Mouse (Mus musculus): ENCODE results near the gene Gm11032.
"Not testable (repeated sequence)": the region's sequence is repeated elsewhere in the genome, so short reads cannot be mapped to it uniquely, and the experiment has no call there.

The Gm11032 gene

DNA sequence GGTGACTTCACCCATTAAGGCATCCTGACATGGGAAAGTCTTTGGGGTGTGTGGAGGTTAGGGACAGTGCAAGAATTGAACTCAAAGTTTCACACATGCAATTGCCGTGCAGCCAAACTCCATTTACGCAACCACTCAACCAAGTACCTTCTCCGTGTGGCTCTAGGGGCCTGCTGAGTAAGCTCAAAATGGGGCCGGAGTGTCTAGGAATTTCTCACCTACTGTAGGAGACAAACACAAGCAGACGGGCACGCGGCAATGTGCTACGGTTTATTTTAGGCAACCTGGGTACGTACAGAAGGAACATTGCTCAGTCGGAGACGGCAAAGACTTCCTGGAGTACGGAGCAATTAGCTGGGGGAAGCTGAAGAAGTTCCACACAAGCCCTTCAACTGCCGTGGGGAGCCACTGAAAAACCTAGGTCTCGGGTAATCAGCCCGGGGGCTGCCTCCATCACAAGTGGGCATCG lies at the start of gene Gm11032:
Gene Gm11032 (plus strand): TSS at position 51 of the 469 bp plus-strand sequence.
- DNase-seq (ENCODE audit: low spot score in 2 of 2) = no peak

DNA sequence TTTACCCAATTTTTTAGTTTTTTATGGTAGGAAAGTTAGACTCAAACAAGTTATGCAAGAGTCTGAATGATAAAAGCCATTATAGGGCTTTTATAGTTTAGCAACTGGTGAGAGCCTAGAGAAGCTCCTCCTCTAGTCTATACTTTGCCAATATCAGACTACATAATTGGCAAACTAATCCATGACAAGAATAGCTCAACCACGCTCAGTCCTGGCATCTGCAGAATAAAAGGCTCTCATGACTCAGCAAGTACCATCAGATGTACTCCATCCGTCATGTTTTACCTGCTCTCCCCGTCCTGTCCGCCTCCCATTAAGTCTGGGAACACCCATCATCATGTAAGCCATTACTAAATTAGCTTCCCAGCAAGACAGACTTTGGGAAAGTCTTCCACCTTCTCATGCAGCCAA lies 48.4 kb upstream of the Gm11032 start:
- DNase-seq (ENCODE audit: low spot score in 2 of 2) = no peak

DNA sequence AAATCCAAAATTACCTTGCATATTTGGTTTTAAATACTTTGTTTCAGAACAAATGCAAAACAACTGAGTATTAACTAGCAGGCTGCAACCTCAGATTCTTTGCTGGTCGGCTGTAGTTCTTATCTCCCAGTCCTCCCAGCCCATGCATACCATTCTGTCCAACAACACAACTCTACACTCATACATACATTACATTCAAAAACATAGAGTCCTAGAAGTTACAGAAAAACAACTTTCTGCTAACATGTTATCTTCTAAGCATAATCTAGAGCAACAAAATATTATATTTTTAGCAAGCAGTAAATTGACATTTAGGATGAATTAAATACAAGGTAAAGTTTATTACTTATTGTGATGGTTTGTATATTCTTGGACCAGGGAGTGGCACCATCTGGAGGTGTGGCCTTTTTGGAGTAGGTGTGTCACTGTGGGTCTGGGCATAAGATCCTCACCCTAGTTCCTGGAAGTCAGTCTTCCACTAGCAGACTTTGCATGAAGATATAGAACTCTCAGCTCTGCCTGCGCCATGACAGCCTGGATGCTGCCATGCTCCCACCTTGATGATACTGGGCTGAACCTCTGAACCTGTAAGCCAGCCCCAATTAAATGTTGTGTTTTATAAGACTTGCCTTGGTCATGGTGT lies 43.7 kb upstream of the Gm11032 start:
- DNase-seq (ENCODE audit: low spot score in 2 of 2) = not testable (repeated sequence)

DNA sequence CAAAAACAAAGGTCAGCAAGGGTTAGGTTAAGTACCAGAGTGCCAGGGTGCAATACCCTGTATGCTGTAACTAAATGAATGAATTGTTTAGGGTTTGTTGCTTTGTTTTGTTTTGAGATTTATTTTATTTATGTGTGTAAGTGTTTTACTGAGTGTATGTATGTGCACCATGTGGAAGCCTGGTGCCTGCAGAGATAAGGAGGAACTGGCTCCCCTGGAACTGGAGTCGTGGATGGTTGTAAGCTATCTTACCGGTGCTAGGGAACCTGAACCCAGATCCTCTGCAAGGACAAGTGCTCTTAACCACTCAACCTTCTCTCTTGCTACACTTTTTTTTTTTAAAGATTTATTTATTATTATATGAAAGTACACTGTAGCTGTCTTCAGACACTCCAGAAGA lies 42.8 kb upstream of the Gm11032 start:
- no peak for DNase-seq (ENCODE audit: low spot score in 2 of 2)

DNA sequence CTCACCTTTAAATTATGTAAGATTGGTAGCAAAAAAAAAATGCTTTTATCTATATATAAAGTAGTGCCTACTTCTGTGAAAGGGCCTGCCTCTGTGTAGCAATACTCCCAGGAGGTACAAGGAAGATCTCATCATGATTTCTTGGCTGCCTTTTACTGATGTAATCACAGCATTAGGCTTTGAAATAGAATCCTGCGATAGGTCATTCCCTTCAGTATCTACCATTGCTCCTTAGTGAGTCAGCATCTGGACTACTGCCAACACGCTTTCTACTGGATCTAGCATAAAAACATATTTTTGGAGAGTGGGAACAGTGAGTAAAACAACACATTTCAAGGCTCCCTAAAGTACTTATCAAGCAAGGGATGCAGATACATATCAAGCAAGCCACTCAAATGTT lies 41.2 kb upstream of the Gm11032 start:
- peak in 1 of 2 experiments; percentile 37 for DNase-seq (ENCODE audit: low spot score in 2 of 2)

DNA sequence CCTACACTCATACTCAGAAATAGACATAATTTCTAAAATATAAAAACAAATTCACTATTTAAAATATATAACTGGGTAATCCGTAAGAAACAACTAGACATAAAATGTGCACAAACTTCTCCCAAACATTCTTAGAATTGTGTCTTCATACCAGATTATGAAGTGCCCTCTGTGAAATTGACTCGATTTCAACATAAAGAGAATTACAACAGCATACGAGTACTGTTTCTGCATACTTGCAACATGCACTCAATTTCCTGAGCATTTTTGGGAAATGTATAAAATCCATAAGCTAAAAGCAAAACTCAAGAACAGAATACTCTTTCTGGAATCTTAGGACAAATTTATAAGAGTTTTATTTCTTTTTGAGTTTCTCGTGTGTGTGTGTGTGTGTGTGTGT lies 28.1 kb upstream of the Gm11032 start:
- no peak for DNase-seq (ENCODE audit: low spot score in 2 of 2)

DNA sequence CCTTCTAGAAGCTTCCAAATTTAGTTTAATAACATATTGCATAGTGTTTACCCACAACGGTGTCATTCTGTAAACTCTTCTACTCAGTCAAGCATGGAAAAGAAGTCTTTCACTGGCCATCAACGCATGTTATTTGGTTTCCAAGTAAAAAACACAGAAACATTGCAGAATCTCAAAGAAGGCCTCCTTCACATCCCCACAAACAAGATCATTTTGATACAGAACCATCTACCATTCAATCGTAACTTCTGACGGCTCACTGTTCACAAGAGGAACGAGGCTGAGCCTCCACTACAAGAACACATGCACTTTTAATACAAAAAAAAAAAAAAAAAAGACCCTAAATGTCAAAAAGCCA lies 26.4 kb upstream of the Gm11032 start:
- no peak for DNase-seq (ENCODE audit: low spot score in 2 of 2)

DNA sequence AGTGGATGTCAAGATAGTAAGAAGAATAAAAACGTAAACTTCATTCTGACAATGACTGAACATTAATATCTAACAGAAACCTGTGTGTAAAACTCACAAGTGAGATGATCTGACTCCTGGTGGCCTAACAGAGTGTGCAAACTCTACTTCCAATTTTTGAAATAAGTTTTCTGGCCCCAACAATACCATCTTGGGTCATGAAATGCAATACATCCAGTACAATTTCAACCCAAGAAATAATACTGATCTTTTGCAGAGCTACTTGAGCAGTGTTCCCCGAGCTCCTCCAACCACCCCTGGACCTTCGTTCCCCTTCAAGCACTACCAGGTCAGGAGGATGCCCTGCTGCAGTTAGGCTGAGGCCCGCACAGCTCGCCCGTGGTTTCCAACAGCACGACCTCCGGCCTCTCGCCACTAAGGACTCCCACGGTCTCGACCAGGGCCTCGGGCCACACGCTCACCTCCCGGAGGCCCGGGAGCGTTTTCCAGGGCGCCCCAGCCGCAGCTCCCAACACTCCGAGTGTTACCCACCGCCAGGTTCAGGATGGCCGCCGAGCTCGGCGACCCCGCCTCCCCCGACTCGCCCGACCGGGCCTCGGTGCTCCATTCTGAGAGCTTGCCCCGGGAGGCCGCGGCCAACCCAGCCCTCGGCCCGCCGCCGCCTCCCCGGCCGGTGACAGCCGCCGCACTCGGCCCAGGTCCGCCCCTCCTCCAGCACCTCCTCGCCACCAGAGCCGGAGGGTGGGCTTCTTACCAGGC lies 25.8 kb upstream of the Gm11032 start:
- DNase-seq (ENCODE audit: low spot score in 2 of 2) = peak in 1 of 2 experiments; percentile 16

DNA sequence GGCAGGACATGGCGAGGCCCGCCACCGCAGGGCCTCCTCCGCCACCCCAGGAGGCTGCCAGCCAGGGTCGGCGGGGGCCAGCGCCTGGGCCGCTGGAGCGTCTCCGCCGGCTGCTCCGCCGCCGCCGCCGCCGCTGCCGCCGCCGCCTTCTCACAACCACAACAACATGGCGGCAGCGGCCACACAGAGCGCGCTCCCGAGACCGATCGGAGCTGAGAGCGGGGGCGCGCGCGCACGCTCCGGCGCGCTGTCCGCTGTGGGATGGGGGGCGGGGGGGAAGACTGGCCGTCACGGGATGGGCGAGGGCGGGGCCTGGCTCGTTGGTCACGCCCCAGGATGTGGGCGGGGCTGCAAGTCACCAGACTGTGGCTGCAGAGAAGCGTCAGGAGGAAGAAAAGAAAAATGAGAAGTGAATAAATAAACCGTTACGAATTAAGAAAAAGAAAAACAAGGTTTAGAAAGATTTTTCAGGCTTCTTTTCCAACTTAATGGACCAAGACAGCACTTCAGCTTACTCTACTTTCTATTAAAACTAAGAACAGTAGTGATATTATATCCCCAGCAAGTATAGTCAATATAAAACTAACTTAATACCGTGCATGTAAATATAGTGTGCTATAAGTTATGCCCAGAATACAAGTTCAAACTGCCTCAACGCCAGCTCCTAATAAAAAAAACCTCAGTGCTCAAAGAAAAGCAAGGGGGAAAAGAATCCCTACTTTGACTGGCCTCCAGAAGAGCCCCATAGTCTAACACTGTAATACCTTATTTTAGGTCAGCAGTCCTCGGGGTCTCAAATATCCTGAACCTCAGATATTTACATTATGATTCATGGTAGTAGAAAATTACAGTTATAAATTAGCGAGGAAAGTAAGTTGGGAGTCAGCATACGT lies 25.0 kb upstream of the Gm11032 start, which contains the start of gene Mtmr3:
Gene Mtmr3 (minus strand): TSS at position 256 of the 893 bp plus-strand sequence.
- peak; percentile 75 to 82 for DNase-seq (ENCODE audit: low spot score in 2 of 2)

DNA sequence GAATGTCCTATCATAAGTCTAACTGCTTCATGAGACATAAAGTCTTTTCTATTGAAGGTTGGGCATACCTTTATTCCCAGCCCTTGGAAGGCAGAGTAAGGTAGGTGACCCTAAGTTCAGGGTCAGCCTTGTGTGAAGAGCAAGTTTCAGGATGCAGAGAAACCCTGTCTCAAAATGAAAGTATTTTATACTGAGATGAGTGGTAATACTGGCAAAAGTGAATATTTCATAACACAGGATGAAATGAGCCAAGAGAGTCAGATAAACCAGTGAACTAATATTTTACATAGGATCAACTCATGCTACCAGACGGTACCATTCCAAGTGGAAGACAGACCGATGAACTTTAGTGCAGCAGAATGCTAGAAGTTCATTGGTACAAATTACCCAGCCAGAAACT lies 21.5 kb upstream of the Gm11032 start:
- DNase-seq (ENCODE audit: low spot score in 2 of 2) = no peak

DNA sequence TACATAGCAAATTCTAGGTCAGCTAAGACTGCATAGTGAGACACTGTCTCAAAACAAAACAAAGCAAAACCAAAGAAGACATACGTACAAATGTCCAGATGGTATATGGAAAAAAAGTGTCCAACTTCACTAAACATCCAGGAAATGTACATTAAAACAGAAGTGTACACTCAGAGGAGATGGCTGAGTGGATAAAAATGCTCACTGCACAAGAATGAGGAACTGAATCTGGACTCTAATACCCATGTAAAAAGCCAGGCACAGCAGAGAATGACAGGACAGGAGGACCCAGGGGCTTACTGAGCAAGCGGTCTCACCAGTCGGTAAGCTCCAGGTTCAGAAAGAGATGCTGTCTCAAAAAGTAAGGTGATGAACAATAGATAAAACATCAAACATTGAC lies 20.0 kb upstream of the Gm11032 start:
- DNase-seq (ENCODE audit: low spot score in 2 of 2) = no peak

DNA sequence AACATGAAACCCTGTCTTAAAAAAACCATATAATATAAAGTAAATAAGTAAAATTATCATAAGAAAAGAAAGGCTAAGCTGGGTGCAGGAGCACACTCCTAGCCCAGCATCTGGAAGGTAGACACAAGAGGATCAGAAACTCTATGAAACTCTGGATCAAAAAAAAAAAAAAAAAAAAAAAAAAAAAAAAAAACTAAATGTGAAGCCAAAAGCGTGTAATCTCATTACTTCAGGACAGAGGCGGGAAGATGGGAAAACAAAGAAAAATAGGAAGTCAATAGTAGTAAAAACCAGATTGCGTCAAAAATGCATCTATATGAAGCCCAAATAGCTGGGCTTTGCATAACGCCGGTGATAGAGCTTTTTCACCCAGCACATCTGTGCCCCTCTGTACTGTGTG lies 18.0 kb upstream of the Gm11032 start:
- DNase-seq (ENCODE audit: low spot score in 2 of 2) = no peak

DNA sequence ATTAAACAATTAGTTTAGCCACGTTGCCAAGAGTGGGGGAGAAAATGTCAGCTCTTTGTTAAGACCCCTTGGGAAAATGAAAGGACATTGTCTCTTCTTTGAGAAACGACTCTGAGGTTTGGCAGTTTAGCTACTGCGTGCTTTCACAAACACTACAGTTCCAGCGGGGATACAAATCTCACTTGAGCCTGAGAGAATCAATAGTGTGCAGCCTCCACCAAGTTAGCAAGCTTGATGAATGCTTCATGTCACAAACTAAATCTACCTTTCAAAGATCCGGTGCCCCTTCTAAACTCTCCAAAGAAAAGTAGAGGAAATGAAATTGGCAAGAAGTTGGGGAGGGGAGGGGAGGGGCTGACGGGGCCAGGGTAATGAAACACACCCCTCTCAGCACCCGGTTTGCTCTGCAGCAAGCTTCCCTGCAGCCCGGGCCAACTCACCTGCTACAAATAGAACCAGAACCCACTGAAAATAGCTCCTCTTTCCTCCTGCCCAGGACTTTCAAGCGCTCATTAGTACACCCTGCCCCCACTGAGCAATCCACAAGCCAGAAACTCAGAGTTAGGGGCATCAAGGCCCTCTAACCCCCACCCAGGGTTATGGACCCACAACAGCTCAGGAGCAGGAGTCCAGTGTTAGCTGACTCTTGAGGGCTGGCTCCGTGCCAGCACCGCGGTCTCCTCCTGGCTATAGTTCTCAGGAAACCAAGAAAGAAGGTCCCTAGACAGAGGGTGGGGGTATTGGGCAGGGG lies 17.0 kb upstream of the Gm11032 start:
- no peak for DNase-seq (ENCODE audit: low spot score in 2 of 2)

DNA sequence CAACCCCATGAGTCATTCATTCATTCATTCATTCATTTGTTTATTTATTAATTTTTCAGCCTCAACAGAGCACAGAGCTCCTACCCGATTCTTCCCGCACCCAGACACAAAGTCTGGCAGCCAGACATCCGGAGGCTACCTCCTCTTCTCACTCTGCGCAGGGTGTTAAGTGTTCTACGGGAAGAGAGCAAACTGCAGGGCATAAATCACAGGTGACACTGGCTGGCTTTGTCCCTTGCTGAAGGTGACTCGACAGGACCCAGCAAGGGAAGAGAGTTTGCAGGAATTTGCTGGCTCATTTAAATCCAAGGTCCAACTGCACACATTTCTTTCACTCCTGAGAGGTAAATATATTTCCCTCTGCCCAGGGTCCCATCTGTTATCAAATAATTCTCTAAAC lies 15.4 kb upstream of the Gm11032 start:
- DNase-seq (ENCODE audit: low spot score in 2 of 2) = no peak

DNA sequence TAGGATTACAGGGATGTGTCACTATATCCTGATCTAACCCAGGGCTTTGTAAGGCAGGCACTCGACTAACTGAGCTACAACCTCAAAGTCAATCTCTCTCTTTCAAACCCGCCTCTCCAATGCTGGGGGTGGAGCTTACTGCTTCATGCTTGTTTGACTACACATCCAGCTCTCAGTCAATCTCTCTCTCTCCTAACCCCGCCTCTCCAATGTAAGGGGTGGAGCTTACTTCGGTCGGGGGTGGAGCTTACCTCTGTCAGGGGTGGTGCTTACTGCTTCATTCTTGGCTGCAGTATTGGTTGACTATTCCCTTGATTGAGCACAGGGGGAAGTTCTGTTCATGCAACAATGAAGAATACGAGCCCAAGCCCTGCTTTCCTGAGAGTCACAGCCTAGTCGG lies 14.5 kb upstream of the Gm11032 start:
- DNase-seq (ENCODE audit: low spot score in 2 of 2) = no peak

DNA sequence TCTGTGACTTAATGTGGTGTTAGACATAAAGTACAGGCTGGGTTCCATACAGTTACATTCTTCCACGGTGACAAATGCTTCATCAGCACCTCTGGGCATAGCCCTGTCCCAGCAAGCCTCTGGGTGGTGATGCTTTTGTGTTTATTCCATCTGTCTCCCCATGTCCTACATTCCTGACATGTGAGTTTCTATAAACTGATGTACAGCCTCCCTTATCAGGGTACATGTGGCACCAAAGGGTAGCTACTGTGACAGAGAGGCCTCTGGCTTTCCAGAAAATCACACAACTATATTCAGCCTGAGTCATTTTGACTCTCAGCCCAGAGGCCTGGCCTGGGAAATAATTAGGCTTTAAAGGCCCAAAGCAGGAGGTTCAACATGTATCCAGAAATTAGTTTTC lies 13.3 kb upstream of the Gm11032 start:
- DNase-seq (ENCODE audit: low spot score in 2 of 2) = no peak

DNA sequence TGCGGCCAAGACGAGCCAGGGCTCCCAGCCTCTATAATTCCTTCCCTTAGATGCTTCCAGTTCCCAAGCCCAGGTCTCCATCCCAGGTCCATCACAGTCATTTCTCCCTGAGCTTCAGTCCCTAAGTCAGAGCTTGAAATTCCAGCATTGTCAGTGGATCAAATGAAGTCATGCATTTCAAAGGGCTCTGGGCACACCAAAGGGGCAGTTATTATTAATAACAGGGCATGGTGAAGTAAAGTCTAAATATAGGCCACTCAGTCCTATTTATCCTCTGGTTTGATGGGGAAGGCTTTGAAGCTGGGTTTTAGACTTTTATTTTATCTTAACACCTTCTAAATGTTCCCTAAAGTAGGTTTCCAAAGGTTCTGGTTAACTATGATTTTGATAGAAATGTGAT lies 8.0 kb upstream of the Gm11032 start:
- no peak for DNase-seq (ENCODE audit: low spot score in 2 of 2)

DNA sequence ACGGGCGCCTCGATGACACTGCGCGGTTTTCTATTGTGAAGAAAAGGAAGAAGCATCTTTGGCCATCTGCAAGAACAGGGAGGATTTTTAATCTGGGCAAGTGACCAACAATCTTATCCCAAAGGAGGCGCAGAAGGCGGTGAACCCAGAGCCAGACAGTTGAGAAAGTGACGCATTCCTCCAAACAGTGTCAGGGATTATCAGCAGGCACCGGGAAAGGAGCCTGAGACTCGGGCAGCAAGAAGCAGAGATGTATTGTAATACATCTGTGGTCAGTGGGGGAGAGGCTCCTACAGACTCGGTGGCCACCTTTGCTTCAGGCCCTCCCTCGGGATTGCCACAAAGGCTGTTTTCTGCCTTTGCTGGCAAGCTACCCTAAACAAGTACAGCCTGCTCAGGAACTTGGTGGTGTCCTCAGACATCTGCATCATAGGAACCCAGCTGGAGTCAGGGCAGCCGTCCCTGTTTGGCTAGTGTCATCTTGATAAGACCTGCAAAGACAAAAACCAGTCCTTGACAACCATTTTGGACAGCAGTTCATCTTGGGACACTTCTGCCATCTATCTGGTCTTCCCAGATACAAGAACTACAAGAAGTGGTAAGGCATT lies 738 bp downstream of the Gm11032 start:
- DNase-seq (ENCODE audit: low spot score in 2 of 2) = no peak

DNA sequence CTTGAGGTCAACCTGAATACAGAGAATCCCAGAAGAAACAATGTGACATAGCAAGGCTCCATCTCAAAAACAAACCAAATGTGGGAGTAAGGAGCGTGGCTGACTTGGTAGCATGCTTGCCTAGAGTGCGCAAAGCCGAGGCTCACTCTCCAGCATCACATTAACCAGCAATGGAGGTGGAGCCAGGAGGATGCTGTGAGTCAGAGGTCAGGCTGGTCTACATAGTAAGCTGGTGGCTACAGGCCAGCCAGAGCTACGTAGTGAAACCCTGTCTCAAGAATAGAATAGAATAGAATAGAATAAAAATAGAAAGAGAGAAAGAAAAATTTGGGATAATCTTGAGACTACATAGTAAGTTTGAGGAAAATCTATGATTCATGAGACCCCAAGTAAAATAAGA lies 2.0 kb downstream of the Gm11032 start:
- no peak for DNase-seq (ENCODE audit: low spot score in 2 of 2)

DNA sequence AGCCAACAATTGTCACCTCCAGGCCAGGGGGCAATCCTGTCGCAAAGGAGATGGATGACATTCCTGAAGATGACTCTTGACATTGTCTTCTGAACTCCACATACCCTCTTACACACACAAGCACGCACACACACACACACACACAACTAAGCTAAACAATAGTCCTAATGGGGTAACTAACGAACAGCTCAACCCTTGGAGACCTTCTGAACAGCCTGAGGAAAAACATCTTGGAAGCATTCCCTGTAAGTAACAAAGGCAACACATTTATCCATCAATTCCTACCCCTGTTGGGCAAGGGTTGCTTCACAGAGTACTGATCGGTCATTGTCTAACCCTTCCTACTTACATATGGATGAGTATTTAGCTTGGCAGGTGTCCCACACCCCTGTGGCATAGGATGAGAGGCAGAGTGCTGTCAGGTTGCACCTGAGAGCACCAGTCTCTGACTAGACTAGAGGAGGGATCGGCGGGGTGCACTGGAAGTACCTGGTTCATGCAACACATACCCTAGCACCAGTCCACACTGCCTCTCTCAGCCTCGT lies 2.6 kb downstream of the Gm11032 start:
- DNase-seq (ENCODE audit: low spot score in 2 of 2) = no peak

DNA sequence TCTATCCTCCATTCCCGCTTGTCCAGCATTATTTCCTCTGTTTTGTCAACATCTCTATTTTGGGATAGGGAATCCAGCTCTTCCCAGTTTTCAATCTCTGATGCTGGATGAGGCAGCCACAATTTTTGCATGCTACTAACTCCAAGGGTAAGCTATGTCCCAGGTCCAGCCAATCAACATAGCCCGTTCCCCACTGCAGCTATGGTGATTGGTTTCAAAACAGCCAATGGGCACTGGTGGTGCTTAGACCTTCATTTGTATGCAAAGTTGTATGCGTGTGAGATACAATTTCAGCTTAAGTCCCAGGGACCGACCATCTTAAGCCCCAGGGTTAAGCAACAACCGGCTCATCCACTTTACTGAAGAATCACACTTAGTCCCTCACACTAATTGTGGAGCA lies 3.1 kb downstream of the Gm11032 start:
- no peak for DNase-seq (ENCODE audit: low spot score in 2 of 2)
